Mouse (Mus musculus) right cerebral cortex, adult 2 months (tissue): ENCODE measurements at regions not wholly inside any gene's neighbourhood (a gene's known extent, or its start where the extent isn't known, plus 50 kb on each side); places are given as distances from the start of the nearest gene placed in this dataset.

Experiments
- DNase-seq, 2 experiments: peaks; one replicate each; pipeline ENCODE4 v3.0.0; 2021 to 2022; ENCODE audit warnings: low spot score in 2 of 2

GRCm38 (mm10) chr16:76591956-76592768 is 218.5 kb upstream of the Nrip1 start:
- DNase-seq, result peak in 1 of 2 experiments; percentile 12

- DNase-seq, result no peak
These were observed 216.2 kb upstream of the Nrip1 start for GRCm38 (mm10) chr16:76589791-76590190.

- DNase-seq, result no peak
These were observed 203.6 kb upstream of the Nrip1 start for GRCm38 (mm10) chr16:76577206-76577605.

GRCm38 (mm10) chr16:76575281-76575680 is 201.7 kb upstream of the Nrip1 start:
- DNase-seq, result peak; percentile 18 to 44

- DNase-seq, result no peak
These were observed 192.6 kb upstream of the Nrip1 start for GRCm38 (mm10) chr16:76566220-76566619.

- no peak for DNase-seq
These were observed 181.2 kb upstream of the Nrip1 start for GRCm38 (mm10) chr16:76554846-76555245.

GRCm38 (mm10) chr16:76549628-76550027 is 176.0 kb upstream of the Nrip1 start:
- no peak for DNase-seq

GRCm38 (mm10) chr16:76547087-76547486 is 173.5 kb upstream of the Nrip1 start:
- DNase-seq, result no peak

- DNase-seq, result no peak
These were observed 173.0 kb upstream of the Nrip1 start for GRCm38 (mm10) chr16:76546632-76547031.

GRCm38 (mm10) chr16:76545942-76546341 is 172.3 kb upstream of the Nrip1 start:
- DNase-seq, result no peak

GRCm38 (mm10) chr16:76544972-76545371 is 171.3 kb upstream of the Nrip1 start:
- DNase-seq, result no peak

GRCm38 (mm10) chr16:76540964-76541363 is 167.3 kb upstream of the Nrip1 start:
- DNase-seq, result no peak

- no peak for DNase-seq
These were observed 166.8 kb upstream of the Nrip1 start for GRCm38 (mm10) chr16:76540328-76540923.

- no peak for DNase-seq
These were observed 166.0 kb upstream of the Nrip1 start for GRCm38 (mm10) chr16:76539669-76540068.

GRCm38 (mm10) chr16:76537871-76538270 is 164.2 kb upstream of the Nrip1 start:
- no peak for DNase-seq

GRCm38 (mm10) chr16:76532928-76533217 is 159.2 kb upstream of the Nrip1 start:
- DNase-seq, result no peak

GRCm38 (mm10) chr16:76532142-76532927 is 158.7 kb upstream of the Nrip1 start:
- no peak for DNase-seq

- no peak for DNase-seq
These were observed 157.3 kb upstream of the Nrip1 start for GRCm38 (mm10) chr16:76530886-76531285.

GRCm38 (mm10) chr16:76529613-76530012 is 156.0 kb upstream of the Nrip1 start:
- no peak for DNase-seq

GRCm38 (mm10) chr16:76527106-76527949 is 153.7 kb upstream of the Nrip1 start:
- no peak for DNase-seq

- DNase-seq, result no peak
These were observed 151.9 kb upstream of the Nrip1 start for GRCm38 (mm10) chr16:76525563-76525962.

GRCm38 (mm10) chr16:76524921-76525320 is 151.3 kb upstream of the Nrip1 start:
- no peak for DNase-seq
